Mouse (Mus musculus) fibroblast of lung, adult 2 months (primary cell): ENCODE measurements at regions not wholly inside any gene's neighbourhood (a gene's known extent, or its start where the extent isn't known, plus 50 kb on each side); places are given as distances from the start of the nearest gene placed in this dataset.
"Not testable (repeated sequence)": the region's sequence is repeated elsewhere in the genome, so short reads cannot be mapped to it uniquely, and the experiment has no call there.

Experiments
- DNase-seq: peaks from one replicate; pipeline ENCODE4 v3.0.0-alpha.2; 2011; ENCODE audit warnings: low read depth

- DNase-seq: no peak
These were observed 94.2 kb upstream of the Ptgfr start for GRCm38 (mm10) chr3:151931656-151932055.

DNA sequence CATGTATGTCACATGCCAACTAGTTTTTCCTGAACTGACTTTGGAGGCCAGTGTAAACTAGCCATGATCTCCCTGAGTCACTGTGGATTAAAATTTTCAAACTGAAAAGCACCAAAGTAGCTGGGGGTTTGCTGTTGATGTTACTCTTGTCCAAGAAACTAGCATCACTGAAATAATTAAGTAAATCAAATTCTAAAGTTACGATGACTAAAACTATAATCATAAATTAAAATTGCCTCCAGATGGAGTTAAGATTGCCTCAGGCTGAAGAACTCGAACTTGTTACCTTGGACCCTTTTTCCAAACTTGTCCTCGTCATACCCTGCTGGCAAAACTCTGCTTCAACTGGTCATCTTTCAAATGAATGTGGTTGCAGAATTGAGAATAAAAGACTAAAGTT, 93.7 kb upstream of the Ptgfr start:
- DNase-seq: no peak

DNA sequence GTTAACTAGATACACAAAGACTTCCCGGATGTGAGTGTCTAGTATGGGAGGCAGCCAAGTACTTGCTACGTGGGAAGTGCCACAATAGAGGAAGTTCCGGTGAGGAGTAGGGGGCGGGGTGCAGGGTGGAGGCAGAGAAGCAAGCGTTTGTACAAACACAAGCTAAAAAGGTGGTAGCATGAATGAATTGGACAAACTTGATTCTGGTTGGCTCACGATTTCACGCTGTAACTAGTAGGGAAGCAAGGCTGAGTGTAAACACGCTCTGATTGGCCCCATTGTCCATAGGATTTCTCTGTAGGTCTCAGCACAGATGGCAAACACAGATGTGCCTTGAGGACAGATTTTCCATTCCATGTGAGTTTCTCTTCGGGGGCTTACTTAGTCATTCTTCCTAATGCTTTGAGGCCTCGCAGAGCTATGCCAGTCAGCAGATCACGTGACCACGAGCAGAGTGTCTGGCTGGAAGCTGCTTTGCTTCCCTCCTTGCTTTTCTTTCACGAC, 76.6 kb upstream of the Ptgfr start:
- DNase-seq: no peak

- not testable (repeated sequence) for DNase-seq
These were observed 74.9 kb upstream of the Ptgfr start for GRCm38 (mm10) chr3:151912292-151912691.

DNA sequence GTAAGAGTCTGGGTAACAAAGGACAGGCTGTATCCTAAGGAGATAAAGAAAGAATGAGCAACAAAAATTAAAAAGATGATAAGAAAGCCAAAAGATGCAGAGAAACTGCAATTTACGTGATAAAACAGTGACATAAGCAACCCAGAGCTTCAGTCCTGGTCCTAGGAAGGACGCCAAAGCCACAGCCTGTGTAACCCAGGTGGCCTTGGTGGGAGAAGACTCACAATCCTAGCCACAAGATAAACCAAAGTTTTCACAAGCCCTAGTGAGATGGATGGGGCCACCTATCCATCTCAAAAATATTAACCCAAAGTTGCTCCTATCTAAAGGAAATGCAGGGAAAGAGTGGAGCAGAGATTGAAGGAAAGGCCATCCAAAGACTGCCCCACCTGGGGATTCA, 73.4 kb upstream of the Ptgfr start:
- DNase-seq: no peak

DNA sequence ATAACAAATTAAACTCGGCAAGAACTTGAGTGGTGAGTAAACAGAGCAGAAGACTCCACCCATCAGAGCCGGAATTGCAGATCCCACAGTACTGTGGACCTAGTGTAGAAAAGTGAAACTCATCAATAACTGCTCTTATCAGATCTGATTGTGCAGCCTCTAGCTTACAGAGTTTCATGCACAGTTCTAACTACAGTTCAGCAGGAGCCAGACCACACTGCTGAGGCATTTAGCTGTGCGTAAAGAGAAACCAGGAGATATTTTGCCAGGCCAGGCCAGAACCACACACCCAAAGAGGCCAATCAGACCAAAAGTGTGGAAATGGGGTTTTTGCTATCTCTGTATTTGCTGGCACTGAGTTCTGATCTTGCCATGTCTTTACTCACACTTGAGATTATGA, 71.9 kb upstream of the Ptgfr start:
- DNase-seq: peak; percentile 58

DNA sequence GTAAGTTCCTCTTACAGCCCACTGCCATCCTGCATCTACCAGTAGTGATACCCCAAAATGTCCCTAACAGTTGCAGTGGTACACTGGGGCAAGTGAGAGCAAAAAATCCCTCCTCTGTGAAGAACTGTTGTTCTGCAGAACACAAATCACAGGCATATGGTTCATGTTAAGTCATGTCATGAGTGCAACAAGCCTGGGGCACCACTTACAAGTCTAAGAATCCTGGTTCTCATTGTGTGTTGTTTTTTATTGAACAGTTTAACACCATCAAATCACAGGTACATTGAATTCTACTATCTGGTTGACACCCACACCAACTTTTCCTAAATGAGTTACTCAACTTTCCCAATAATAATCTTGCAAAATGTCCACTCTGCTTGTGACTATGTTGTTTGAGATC, 71.5 kb upstream of the Ptgfr start:
- DNase-seq: no peak

DNA sequence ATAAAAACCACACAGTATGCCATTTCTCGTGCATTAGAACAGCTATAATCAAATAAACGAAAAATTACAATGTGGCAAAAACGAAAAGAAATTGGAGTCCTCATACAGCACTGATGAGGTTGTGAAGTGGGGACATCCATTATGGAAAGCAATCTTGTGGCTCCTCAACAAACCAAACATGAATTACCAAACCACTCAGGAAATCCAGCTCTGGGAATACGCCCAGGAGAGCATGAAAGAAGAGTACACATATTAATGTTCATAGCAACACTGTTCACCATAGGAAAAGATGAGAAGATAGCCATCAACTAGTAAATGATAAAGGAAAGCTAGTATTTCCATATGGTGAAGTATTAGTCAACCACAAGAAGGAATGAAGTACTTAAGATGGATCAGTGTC, 68.3 kb upstream of the Ptgfr start:
- DNase-seq: no peak

- DNase-seq: no peak
These were observed 65.7 kb upstream of the Ptgfr start for GRCm38 (mm10) chr3:151903169-151903568.

DNA sequence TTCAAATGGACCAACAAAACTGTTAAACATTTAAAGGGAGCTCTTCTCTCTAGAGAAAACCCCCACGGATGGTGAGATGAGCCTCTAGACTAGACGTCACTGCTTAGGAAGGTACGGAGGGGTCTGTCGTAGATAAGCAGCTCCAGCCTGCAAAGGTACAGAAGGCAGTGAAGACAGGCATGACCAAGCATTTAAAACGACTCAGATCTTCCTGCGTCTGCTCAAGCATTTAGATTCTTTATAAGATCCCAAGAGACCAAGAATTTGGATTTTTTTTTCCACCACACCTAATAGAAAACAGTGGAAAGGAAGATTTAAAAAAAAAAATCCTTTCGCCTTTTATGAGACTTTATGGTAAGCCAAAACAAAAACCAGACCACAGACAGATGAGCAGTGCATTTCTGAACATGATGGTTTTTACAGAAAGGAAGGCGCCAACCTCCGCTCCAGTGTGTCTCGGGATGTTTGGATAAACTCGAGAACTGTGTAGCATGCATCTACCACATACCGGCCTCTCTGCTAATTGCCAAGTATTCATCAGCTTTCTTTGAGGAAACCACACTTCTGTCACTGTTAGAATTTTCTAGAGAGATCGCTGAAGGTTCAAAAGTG, 64.9 kb upstream of the Ptgfr start:
- DNase-seq: no peak

DNA sequence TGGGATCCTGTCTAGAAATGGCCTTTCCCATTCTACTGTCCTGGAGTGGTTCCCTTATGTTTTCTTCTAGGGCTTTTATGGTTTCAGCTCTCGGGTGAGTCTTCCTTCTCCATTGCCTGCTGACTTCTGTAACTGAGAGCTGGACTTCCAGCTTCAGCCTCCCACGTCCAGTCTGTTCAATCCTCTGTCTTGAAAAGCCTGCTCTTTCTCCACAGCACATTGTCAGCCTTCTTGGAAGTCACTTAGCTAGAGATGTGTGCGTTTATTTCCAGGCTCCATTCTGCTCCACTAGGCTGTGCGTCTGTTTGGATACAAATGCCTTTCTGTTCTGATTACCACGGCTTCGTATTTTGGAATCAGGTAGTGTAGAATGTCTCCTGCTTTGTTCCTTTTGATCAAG, 62.2 kb upstream of the Ptgfr start:
- no peak for DNase-seq

DNA sequence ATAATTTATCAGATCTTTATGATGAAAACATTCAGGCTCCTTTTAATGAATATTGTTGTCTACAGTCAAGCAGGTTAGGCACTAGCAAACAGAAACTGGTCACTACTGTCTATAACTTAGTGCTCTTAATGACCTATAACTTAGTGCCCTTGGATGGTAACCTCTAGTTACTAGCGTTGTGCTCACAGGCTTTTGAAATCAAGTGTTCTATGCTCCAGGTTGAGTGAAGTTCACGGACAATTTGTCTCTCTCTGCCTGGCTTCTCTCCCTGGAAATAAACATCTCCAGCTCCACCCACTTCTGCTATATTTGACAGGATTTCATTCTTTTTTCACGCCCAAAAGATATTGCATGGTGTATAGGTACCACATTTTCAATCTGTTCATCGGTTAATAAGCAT, 61.7 kb upstream of the Ptgfr start:
- DNase-seq: no peak

DNA sequence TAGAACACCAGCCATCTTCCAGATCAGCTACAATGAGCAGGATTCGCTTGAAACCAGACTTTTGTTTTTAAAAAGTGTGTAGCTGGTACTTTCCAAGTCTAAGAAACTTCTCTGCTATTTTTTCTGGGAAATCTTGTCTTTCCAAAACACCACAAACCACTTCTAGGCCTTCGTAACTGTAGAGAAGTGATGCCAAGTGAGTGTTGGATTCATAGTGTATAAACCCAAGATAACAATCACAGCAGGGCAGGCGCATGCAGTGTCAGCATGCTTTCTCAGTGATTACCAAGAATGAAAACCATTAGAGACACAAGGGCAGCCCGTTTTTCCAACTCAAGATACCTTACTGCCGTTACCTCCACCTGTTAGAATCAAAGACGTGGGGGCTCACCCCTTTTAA, 58.9 kb upstream of the Ptgfr start:
- no peak for DNase-seq

- no peak for DNase-seq
These were observed 57.3 kb upstream of the Ptgfr start for GRCm38 (mm10) chr3:151894712-151895111.

DNA sequence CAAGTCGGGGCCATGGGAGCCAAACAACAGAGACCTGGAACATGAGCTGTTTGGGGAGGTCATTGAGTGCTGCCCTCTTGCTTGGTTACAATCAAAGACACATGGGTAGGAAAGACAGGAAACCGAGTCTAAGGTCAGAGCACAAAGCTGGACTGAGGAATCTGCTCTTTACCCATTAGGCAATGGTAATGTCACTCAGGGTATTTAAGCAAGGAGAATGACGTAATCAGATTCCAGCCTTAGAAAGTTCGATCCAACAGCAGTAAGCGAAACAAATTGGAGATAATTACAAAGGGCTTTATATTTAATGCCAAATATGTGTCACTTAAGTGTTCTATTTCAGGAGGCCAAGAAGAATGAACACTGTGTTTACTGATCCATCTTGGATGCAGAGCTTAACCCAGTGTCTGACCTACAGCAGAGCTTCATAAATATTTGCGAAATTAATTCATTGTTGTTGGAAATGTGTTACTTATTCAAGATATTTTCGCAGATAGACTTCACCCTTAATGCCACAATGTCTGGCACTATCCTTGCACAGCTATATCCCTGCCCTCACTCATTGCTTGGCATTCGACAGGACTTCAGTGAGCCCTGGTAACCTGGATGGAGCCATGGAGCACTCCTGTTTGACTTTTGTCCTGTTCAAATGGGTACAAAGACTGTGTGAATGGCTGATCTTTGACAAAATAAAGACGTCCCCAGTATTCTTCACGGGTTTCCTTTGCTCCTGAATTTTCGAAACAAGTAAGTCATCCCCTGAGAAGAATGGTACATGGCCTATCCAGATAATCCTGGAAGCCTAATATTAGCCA, 56.2 kb upstream of the Ptgfr start:
- DNase-seq: peak; percentile 40

GRCm38 (mm10) chr3:151891760-151892253, 54.4 kb upstream of the Ptgfr start:
- DNase-seq: peak; percentile 97

DNA sequence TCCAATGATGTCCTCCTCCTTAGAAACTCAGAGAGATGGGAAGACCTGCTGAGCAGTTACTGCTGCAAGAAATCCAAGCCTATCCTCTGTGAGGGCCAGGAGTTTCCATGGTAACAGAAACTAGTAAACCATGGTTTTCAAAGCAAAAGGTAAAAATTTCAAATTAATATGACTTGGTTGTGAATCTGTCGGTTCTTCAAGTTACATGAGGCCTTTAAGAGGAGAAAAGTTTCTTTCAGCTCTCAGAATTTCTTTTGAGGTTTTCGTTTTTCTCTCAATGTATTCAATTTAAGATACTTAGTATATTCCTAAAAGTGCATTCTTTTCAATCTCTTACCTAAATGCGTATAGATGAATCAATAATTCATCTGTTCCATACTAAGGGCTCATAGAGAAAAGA, 53.9 kb upstream of the Ptgfr start:
- DNase-seq: no peak

DNA sequence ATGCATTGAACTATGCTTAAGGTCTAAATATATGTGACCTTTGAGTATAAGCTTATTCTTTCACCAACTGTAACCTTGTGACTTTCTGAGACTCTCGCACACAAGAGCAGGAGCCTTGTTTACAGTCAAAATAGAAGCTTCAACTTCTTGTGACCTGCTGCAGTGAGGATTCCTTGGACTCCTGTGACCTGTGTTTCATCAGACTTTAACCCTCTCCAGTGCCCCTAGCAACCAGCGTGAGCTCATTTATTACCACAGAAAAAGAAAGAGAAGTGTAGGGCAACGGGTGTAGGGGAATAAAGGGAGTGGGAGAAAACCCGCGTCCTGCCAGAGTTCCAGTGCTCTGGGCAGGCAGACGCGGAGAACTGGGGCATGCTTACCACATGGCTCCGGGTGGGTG, 52.3 kb upstream of the Ptgfr start:
- no peak for DNase-seq
